Mouse (Mus musculus) thymus, adult 2 months (tissue): ENCODE results near the gene Wfdc18. TPM values are rescaled to one million over a fixed set of nuclear protein-coding genes. Genes with fewer than 3 reads are reported as not detected.

ENCODE experiments used
- DNase-seq: peaks from one replicate; pipeline ENCODE4 v3.0.0; 2021
- H3K27ac ChIP-seq: fragments of 200-500 bp; 2 replicates; pipeline ENCODE4 v1.5.1; 2012; ENCODE audit warnings: low read length, control low read depth; ENCODE audit not compliant: control insufficient read depth, insufficient read depth
- H3K27me3 ChIP-seq: fragments of 200-500 bp; 2 replicates; pipeline ENCODE4 v1.6.1; 2012; ENCODE audit warnings: mild to moderate bottlenecking, low read length, moderate library complexity, mixed read lengths; ENCODE audit not compliant: control insufficient read depth, insufficient read depth
- H3K36me3 ChIP-seq: fragments of 200-500 bp; 2 replicates; pipeline ENCODE4 v1.6.1; 2012; ENCODE audit warnings: mild to moderate bottlenecking, low read length, moderate library complexity; ENCODE audit not compliant: control insufficient read depth, insufficient read depth
- H3K4me1 ChIP-seq: fragments of 200-500 bp; replicated peaks from 2 replicates; pipeline ENCODE4 v1.6.1; 2012; ENCODE audit warnings: low read length; ENCODE audit not compliant: control insufficient read depth, insufficient read depth
- H3K4me3 ChIP-seq: fragments of 200-500 bp; 2 replicates; pipeline ENCODE4 v1.5.1; 2012; ENCODE audit warnings: mild to moderate bottlenecking, low read length, control low read depth, moderate library complexity; ENCODE audit not compliant: control insufficient read depth, insufficient read depth
- CTCF ChIP-seq: fragments of 200-500 bp; IDR thresholded peaks from 2 replicates; pipeline ENCODE4 v1.5.1; 2012; ENCODE audit warnings: mild to moderate bottlenecking, control low read depth, low read length, moderate library complexity, borderline replicate concordance; ENCODE audit not compliant: control insufficient read depth, poor library complexity, insufficient read depth; ENCODE audit errors: extremely low read depth
- POLR2A ChIP-seq: fragments of 200-500 bp; IDR thresholded peaks from 2 replicates; pipeline ENCODE4 v1.6.1; 2012; ENCODE audit warnings: mild to moderate bottlenecking, low read length, control low read depth, moderate library complexity; ENCODE audit not compliant: control insufficient read depth, poor library complexity, insufficient read depth; ENCODE audit errors: extremely low read depth
- whole genome bisulfite sequencing: fragments of 180-500 bp; shearing (Covaris S2); methylation state at CpG from one replicate; pipeline ENCODE4 v1.1.7; 2018; 5-methylcytosine and 5-hydroxymethylcytosine counted together
- polyA plus RNA-seq: library from polyadenylated mRNA; depleted of rRNA; stranded (reverse); fragments of >200 nt; gene quantifications from 2 replicates; pipeline ENCODE4 v1.2.3, GENCODE M21; 2012

Wfdc18 gene
- polyA plus RNA-seq, 1 experiment: 72.8 TPM

DNA sequence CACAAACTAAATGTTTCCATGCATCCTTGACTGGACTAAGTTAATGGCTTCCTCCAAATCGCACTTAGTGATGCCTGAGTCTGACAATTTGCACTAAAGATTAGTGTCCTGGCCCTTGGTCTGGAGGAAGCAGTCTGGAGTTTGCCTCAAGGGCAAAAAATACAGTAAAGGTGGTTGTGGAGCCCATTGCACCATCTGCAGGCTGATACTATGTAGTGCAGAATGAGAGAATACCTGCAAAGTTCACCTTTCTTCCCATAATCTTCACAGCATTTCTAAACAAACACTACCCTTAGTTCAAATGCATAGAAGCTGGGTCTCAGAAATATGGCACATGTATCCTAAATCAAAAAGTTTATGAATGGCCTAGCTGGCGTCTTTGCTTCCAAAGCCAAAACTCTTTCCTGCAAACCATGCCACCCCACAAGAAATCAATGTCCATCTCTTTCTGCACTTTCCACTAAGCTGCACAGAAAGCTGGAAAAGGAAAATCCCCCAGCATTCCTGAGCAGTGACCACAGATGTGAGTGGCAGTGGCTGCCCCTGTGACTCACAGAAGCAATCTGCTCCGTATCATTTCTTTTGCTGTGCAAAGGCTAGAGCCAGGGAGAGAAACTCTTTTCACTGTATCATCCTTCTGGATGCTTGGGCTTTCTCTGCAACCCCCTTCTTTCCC is 20.1 kb downstream of the Wfdc18 start:
- Histone ChIP-seq H3K27ac (no peak overlapping the region), H3K4me3 (no peak overlapping the region), H3K4me1 (no peaks in the 10 kb centered on the region), H3K36me3 (no peaks in the 10 kb centered on the region), H3K27me3 (no peaks in the 10 kb centered on the region)
- WGBS: 61% methylated on average over 3 of the region's 3 CpGs
- TF ChIP-seq CTCF: no peak
- no peak for TF ChIP-seq POLR2A
- DNase-seq: peak; percentile 6

DNA sequence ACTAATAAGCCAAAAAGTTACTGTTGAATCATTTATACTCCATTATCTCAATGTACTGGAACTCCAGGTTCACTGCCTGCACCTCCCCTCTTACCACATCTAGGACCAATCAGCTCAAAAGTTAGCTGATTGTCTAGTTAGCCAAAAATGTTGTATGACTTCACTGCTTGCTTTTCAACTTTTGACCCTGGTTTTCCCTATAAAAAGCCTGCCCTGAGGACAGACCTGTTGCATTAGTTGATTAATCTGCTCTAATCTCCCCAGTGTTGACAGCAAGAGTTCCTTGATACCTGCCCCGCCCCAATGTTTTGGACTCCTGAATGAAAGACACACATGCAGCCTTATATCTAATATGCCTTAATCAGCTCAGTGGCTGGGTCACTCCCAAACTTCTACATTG is 22.3 kb downstream of the Wfdc18 start:
- H3K4me3 ChIP-seq: no peak overlapping the region
- no peak for DNase-seq
- no peaks in the 10 kb centered on the region for H3K36me3 ChIP-seq
- H3K4me1 ChIP-seq: no peaks in the 10 kb centered on the region
- WGBS: 97% methylated on average over 1 of the region's 1 CpGs
- H3K27ac ChIP-seq: no peak overlapping the region
- TF ChIP-seq CTCF: no peak
- TF ChIP-seq POLR2A: no peak
- H3K27me3 ChIP-seq: no peaks in the 10 kb centered on the region

DNA sequence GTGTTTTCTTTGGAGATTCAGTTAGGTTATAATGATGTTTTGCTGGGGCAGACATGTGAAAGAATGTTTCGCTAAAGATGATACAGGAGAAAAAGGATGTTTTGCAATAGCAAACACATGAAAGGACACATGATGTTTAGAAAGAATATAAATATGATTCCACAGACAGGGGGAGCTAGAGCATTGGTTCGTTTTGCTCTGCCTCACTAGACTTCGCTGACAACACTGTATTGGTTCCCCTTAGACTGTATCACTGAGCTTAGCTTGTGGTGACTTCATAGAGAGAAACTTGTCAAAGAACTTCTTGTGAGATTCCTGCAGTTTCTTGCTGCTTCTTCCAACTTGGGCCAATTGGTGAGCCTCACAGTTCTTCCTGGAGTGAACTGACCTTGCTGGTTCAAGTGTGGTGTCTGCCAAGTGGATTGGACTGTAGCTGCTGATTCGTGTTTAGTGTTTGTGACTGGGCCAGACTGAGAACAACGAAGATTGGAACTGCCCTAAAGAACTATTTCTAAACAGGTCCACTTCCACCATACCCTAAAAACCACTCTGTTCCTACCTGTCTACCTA is 24.3 kb downstream of the Wfdc18 start:
- Histone ChIP-seq H3K27me3 (no peaks in the 10 kb centered on the region), H3K27ac (no peak overlapping the region), H3K36me3 (no peaks in the 10 kb centered on the region), H3K4me1 (no peaks in the 10 kb centered on the region), H3K4me3 (no peak overlapping the region)
- TF ChIP-seq CTCF (no peak), POLR2A (no peak)
- 87% methylated on average over 5 of the region's 5 CpGs for WGBS
- DNase-seq: no peak

DNA sequence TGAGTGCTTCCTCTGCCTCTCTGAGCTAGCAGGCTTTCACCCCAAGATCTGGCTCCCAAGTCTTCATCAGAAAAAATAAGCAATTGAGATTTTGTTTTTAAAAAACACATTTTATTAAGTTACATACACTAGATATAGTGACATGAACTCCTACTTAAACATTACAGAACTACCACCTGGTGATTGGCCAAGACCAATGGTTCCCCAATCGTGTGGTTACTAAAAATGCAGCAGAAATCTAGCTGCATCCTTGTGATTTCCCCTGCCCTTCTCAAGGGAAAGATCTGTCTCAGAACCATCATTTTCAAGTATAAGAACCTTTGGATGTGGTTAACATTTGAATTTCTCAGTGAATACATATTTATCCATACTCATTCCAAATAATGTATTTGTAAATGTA is 25.4 kb downstream of the Wfdc18 start:
- whole genome bisulfite sequencing: 40% methylated on average over 1 of the region's 1 CpGs

DNA sequence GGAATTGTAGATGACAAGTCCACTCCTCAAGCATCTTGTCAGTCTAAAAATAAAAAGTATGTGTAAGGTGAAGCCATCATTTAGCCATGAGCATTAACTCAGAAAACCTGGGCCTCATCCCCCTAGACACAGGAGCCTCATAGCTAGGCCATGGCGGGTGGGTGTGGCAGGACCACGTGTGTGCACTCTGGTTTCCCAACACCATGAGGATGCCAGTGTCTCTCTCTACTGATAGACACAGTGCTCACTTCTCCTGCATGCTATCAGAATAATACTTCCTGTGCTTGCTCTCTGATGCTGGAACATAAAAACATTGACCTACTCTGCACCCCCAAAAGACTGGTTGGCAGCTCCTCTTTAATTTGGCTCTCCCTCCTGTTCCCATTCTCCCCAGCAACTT is 27.1 kb downstream of the Wfdc18 start:
- no peak for DNase-seq
- Histone ChIP-seq H3K4me3 (no peak overlapping the region), H3K4me1 (no peaks in the 10 kb centered on the region), H3K36me3 (no peaks in the 10 kb centered on the region), H3K27me3 (no peaks in the 10 kb centered on the region), H3K27ac (no peak overlapping the region)
- TF ChIP-seq POLR2A: no peak
- TF ChIP-seq CTCF: no peak
- 66% methylated on average over 2 of the region's 2 CpGs for WGBS

More for the DNA sequence above, 25.4 kb downstream of the Wfdc18 start:
- Histone ChIP-seq H3K4me1 (no peaks in the 10 kb centered on the region), H3K27ac (no peak overlapping the region), H3K36me3 (no peaks in the 10 kb centered on the region), H3K4me3 (no peak overlapping the region), H3K27me3 (no peaks in the 10 kb centered on the region)
- DNase-seq: no peak
- TF ChIP-seq POLR2A (no peak), CTCF (no peak)

DNA sequence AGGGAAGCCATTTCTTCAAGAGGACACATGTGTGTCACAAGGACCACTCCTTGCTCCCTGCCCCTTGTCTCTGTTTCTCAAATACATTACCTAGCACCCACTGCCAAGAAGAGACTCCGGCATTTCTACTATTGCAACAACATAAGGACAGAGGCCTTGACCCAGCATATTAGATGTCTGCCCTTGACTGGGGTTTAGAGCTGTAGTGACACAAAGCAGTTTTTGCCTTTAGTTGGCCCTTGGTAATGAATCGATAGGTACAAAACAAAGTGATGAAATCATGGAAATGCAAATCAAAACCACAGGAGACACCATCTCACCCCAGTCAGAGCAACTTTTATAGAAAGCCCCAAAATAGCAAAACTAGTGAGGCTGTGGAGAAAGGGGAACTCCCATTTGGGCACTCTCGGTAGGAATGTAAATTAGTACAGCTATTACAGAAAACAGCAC is 28.3 kb downstream of the Wfdc18 start:
- no peak for DNase-seq
- H3K27ac ChIP-seq: no peak overlapping the region

More for the DNA sequence above, 28.3 kb downstream of the Wfdc18 start:
- Histone ChIP-seq H3K4me3 (no peak overlapping the region), H3K27me3 (no peaks in the 10 kb centered on the region), H3K36me3 (no peaks in the 10 kb centered on the region), H3K4me1 (no peaks in the 10 kb centered on the region)
- TF ChIP-seq CTCF (no peak), POLR2A (no peak)
- 30% methylated on average over 3 of the region's 3 CpGs for WGBS
